Mouse (Mus musculus): ENCODE results near the gene Tek. TPM values are rescaled to one million over a fixed set of nuclear protein-coding genes. Genes with fewer than 3 reads are reported as not detected.

Tek gene
- polyA plus RNA-seq (2012; rRNA removed): 6.9 and 7.2 TPM in 2 replicates

GRCm38 (mm10) chr4:94738838-94739731, at the start of gene Tek:
Gene Tek (plus strand): TSS chr4:94739289.

Other genes with a start within 250 kb of the Tek start
- gene Gm10306, start 182.7 kb upstream of the Tek start, polyA plus RNA-seq (2012; rRNA removed): not detected in 2 replicates
- gene Caap1, start 182.5 kb upstream of the Tek start, polyA plus RNA-seq (2012; rRNA removed): 12.3 and 14.5 TPM in 2 replicates
- 47.2 and 50.5 TPM in 2 replicates for gene Plaa, start 136.0 kb upstream of the Tek start, polyA plus RNA-seq (2012; rRNA removed)
- gene Ift74, start 124.8 kb upstream of the Tek start, polyA plus RNA-seq (2012; rRNA removed): 13.8 and 15.6 TPM in 2 replicates
- gene Lrrc19, start 89.1 kb upstream of the Tek start, polyA plus RNA-seq (2012; rRNA removed): not detected in 2 replicates
- 0.88 and 1.0 TPM in 2 replicates for gene Eqtn, start 189.6 kb downstream of the Tek start, polyA plus RNA-seq (2012; rRNA removed)
- gene Mysm1, start 239.8 kb downstream of the Tek start, polyA plus RNA-seq (2012; rRNA removed): 19.3 and 20.3 TPM in 2 replicates

Measured in central nervous system, embryonic 18 days (tissue).